ENCODE assay signal across 9 mouse cellular contexts in genomic region chr9:35424671-35425070, GRCm38 (mm10). TPM values are rescaled to one million over a fixed set of nuclear protein-coding genes. Genes with fewer than 3 reads are reported as not detected.
DNase-seq lines count a peak whose midpoint lies in the region; ATAC-seq and TF ChIP-seq lines count a peak whose summit lies in the region.
"Had no signal": no experiment of that assay in that cellular context is flagged by ENCODE, and none has a peak within 500 bp of the region (broad histone marks: within the 10 kb centered on the region; RNA-seq: fewer than 3 reads in every experiment).

No protein-coding gene starts in this region.

- peak; percentile 19; the same call in 1 of the 2 replicates for TF ChIP-seq CTCF in heart, postnatal 0 days (IDR thresholded peaks at IDR 0.05; ENCODE audit: low read depth)

- TF ChIP-seq POLR2A in limb, embryonic 14.5 days (IDR thresholded peaks at IDR 0.05; ENCODE audit: borderline replicate concordance, extremely low read depth, insufficient read depth, insufficient read length) = no peak

- H3K4me2 ChIP-seq in heart, postnatal 0 days (ENCODE audit: low read depth, low read length) = peak overlapping the region; percentile 52
- H3K4me2 ChIP-seq in limb, embryonic 14.5 days (replicated peaks; ENCODE audit: low read depth, low read length, severe bottlenecking) = peak overlapping the region; percentile 64
- H3K4me2 ChIP-seq: liver, embryonic 15.5 days had no signal

- WGBS in embryonic facial prominence, embryonic 10.5 days = 10% methylated on average over 8 of the region's 8 CpGs
- WGBS in heart, postnatal 0 days = 20% methylated on average over 8 of the region's 8 CpGs
- WGBS in limb, embryonic 14.5 days = 7% methylated on average over 8 of the region's 8 CpGs

- no peak for ATAC-seq in heart, postnatal 0 days (ENCODE audit: insufficient read depth, low read depth)
- peak; percentile 51 for ATAC-seq in limb, embryonic 14.5 days (ENCODE audit: low FRiP score, low read depth)

- peak overlapping the region; percentile 98 for H3K4me3 ChIP-seq in embryonic facial prominence, embryonic 10.5 days
- peak overlapping the region; percentile 22; the same call in 1 of the 2 replicates for H3K4me3 ChIP-seq in heart, postnatal 0 days (ENCODE audit: low read depth, low read length)
- H3K4me3 ChIP-seq in limb, embryonic 14.5 days (replicated peaks; ENCODE audit: low read length) = peak overlapping the region; percentile 47
- H3K4me3 ChIP-seq: liver, embryonic 15.5 days had no signal

- H3K27ac ChIP-seq in embryonic facial prominence, embryonic 10.5 days (replicated peaks) = peak overlapping the region; percentile 62
- H3K27ac ChIP-seq in heart, postnatal 0 days (ENCODE audit: low read depth) = 0 out of 2 replicates have a peak overlapping the region, but pooled peaks have one; percentile 3
- H3K27ac ChIP-seq in limb, embryonic 14.5 days (replicated peaks; ENCODE audit: low read depth, low read length) = peak overlapping the region; percentile 84
- H3K27ac ChIP-seq: liver, embryonic 15.5 days had no signal

- H3K9ac ChIP-seq in heart, postnatal 0 days (replicated peaks; ENCODE audit: low read depth, low read length) = no peak overlapping the region
- peak overlapping the region; percentile 52 for H3K9ac ChIP-seq in limb, embryonic 14.5 days (ENCODE audit: low read depth, low read length, severe bottlenecking)
- H3K9ac ChIP-seq: liver, embryonic 15.5 days had no signal

- no peaks in the 10 kb centered on the region for H3K36me3 ChIP-seq in embryonic facial prominence, embryonic 10.5 days (replicated peaks)
- no peaks in the 10 kb centered on the region for H3K36me3 ChIP-seq in heart, postnatal 0 days (replicated peaks; ENCODE audit: control insufficient read depth, insufficient read depth, low read length)
- 0 out of 2 replicates have a peak, but pooled peaks cover 7% of the 10 kb centered on the region for H3K36me3 ChIP-seq in limb, embryonic 14.5 days (ENCODE audit: control insufficient read depth, insufficient read depth, low read length)
- H3K36me3 ChIP-seq: liver, embryonic 15.5 days had no signal

- peak; percentile 22 to 49 for DNase-seq in kidney, postnatal 4 days
- no peak for DNase-seq in kidney, adult 9 months
- peak; percentile 66 for DNase-seq in embryonic facial prominence, embryonic 10.5 days (ENCODE audit: low spot score)
- DNase-seq in heart, postnatal 0 days (ENCODE audit: low spot score) = peak; percentile 26
- DNase-seq in limb, embryonic 14.5 days (ENCODE audit: low spot score) = peak; percentile 92
- DNase-seq in right cerebral cortex, postnatal 4 days = peak; percentile 35
- no peak for DNase-seq in adrenal gland, postnatal 25 days
- no peak for DNase-seq in T-cell, adult 2 months (ENCODE audit: low spot score)

- H3K4me1 ChIP-seq in embryonic facial prominence, embryonic 10.5 days = peaks cover 65% of the 10 kb centered on the region
- peaks cover 12% of the 10 kb centered on the region for H3K4me1 ChIP-seq in heart, postnatal 0 days (ENCODE audit: control insufficient read depth, insufficient read depth)
- peaks cover 43% of the 10 kb centered on the region for H3K4me1 ChIP-seq in limb, embryonic 14.5 days (ENCODE audit: control insufficient read depth, insufficient read depth, low read length)

- TF ChIP-seq EP300 in heart, postnatal 0 days (IDR thresholded peaks at IDR 0.05; ENCODE audit: low read depth) = no peak

- 0 out of 2 replicates have a peak, but pooled peaks cover 2% of the 10 kb centered on the region for H3K27me3 ChIP-seq in embryonic facial prominence, embryonic 10.5 days (replicated peaks; ENCODE audit: low read depth, poor library complexity, severe bottlenecking)
- H3K27me3 ChIP-seq in heart, postnatal 0 days (ENCODE audit: control insufficient read depth, insufficient read depth, low read length) = no peaks in the 10 kb centered on the region
- H3K27me3 ChIP-seq in limb, embryonic 14.5 days (ENCODE audit: control insufficient read depth, insufficient read depth, low read length) = no peaks in the 10 kb centered on the region

- H3K9me3 ChIP-seq in embryonic facial prominence, embryonic 10.5 days = no peaks in the 10 kb centered on the region
- no peaks in the 10 kb centered on the region for H3K9me3 ChIP-seq in heart, postnatal 0 days (replicated peaks; ENCODE audit: control insufficient read depth, low read length)
- no peaks in the 10 kb centered on the region for H3K9me3 ChIP-seq in limb, embryonic 14.5 days (ENCODE audit: control insufficient read depth, low read length)
- H3K9me3 ChIP-seq: liver, embryonic 15.5 days had no signal

RNA-seq across cellular contexts. Expression of gene Cdon, which starts 3.7 kb away (rescaled TPM):
- 9.1 and 9.9 TPM in 2 replicates for polyA plus RNA-seq in embryonic facial prominence, embryonic 10.5 days (2016; fragmentation: Nextera tagmentation; extraction: Ambion mirVana)
- total RNA-seq in heart, postnatal 0 days (2014; rRNA removed; ENCODE audit: low replicate concordance) = 36.4 and 41.7 TPM in 2 replicates
- polyA plus RNA-seq in heart, postnatal 0 days (2015; fragmentation: Nextera tagmentation; extraction: Ambion mirVana) = 2.2 and 2.3 TPM in 2 replicates
- polyA plus RNA-seq in limb, embryonic 14.5 days (2012; rRNA removed) = 83.7 and 98.3 TPM in 2 replicates
- polyA plus RNA-seq in limb, embryonic 14.5 days (2014; fragmentation: Nextera tagmentation; extraction: Ambion mirVana) = 39.6 and 40.9 TPM in 2 replicates
- total RNA-seq in adrenal gland, postnatal 25 days (2021) = 10.7 and 13.1 TPM in 2 replicates

Comparison
In these comparisons a context has a peak if more than half of its experiments do, and no peak if none do; other contexts are left out.
1. DNase-seq: peak in kidney, postnatal 4 days (2 of 2), embryonic facial prominence, embryonic 10.5 days (single experiment), heart, postnatal 0 days (single experiment), limb, embryonic 14.5 days (single experiment) and right cerebral cortex, postnatal 4 days (single experiment); none in kidney, adult 9 months (single experiment), adrenal gland, postnatal 25 days (single experiment) and T-cell, adult 2 months (single experiment).
2. H3K27ac ChIP-seq: peak in every context shown above with its lines; median percentile 84 in limb, embryonic 14.5 days; 62 in embryonic facial prominence, embryonic 10.5 days; 3 in heart, postnatal 0 days.
3. H3K4me3 ChIP-seq: peak in every context shown above with its lines; median percentile 98 in embryonic facial prominence, embryonic 10.5 days; 47 in limb, embryonic 14.5 days; 22 in heart, postnatal 0 days.